Mouse (Mus musculus) heart, adult 2 months (tissue): ENCODE measurements around the gene Rgs2.

Experiments used
- CTCF ChIP-seq: fragments of 200-600 bp; IDR thresholded peaks from 2 replicates; pipeline ENCODE4 v1.8.1; 2022; ENCODE audit warnings: antibody characterized with exemption, mild to moderate bottlenecking, moderate library complexity
- POLR2A ChIP-seq: fragments of 200-500 bp; IDR thresholded peaks from 2 replicates; pipeline ENCODE4 v1.6.1; 2011; ENCODE audit warnings: mild to moderate bottlenecking, low read depth, low read length, control low read depth; ENCODE audit not compliant: insufficient read depth

DNA sequence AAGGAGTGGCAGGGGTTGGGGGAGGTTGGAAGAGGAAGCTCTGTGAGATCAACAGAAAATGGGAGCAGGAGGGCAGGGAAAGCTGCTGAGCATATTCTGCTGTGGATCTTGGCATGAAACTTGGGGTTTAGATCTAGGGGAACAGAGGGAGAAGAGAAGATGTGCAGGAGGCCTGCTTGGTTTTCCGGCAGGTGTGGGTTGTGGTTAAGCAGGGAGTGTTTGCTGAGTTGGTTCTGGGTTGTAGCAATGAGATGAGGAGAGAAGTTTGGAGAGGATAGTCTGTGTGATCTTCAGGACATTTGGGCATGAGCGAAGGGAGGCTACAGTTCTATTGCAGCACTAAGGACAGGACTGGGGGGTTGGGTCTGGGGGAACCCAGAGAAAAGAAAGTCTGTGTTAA is 37.9 kb upstream of the Rgs2 start:
- TF ChIP-seq CTCF, result no peak
- TF ChIP-seq POLR2A, result no peak
